Mouse (Mus musculus) olfactory bulb, adult 2 months (tissue): ENCODE results near the gene Fam76b.

Source experiments
- CTCF ChIP-seq: fragments of 200-500 bp; IDR thresholded peaks from 2 replicates; pipeline ENCODE4 v1.5.1; 2012; ENCODE audit warnings: low read depth, mild to moderate bottlenecking, low read length, moderate library complexity; ENCODE audit not compliant: insufficient read depth
- POLR2A ChIP-seq: fragments of 200-500 bp; IDR thresholded peaks from 2 replicates; pipeline ENCODE4 v1.6.1; 2012; ENCODE audit warnings: mild to moderate bottlenecking, low read depth, low read length, moderate library complexity; ENCODE audit not compliant: insufficient read depth

DNA sequence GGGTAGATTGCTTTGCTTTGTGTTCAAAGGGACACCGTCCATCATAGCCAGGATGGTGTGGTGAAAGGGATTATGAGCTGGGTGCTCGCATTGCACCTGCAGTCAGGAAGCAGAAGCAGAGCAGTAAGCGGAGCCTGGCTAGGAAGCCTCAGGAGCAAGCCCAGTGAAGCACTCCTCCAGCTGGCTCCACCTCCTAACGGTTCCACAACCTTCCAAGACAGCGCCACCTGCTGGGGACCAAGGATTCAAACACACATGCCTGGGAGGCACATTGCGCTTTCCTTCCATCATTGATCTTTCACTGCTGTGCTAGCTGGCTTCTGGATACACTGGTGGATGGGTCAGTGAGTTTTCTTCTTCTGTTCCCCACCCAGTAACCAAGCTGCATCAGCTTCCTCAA is 64.4 kb downstream of the Fam76b start:
- no peak for TF ChIP-seq CTCF
- no peak for TF ChIP-seq POLR2A
